In genomic region chr4:138017085-138017637, GRCm38 (mm10) we compare ENCODE assay signal across 11 mouse cellular contexts. TPM values are rescaled to one million over a fixed set of nuclear protein-coding genes. Genes with fewer than 3 reads are reported as not detected.
DNase-seq lines count a peak whose midpoint lies in the region; ATAC-seq lines count a peak whose summit lies in the region.
"Had no signal": no experiment of that assay in that cellular context is flagged by ENCODE, and none has a peak within 500 bp of the region (broad histone marks: within the 10 kb centered on the region; RNA-seq: fewer than 3 reads in every experiment).

No protein-coding gene starts in this region.

- no peak overlapping the region for H3K9ac ChIP-seq in intestine, embryonic 15.5 days
- H3K9ac ChIP-seq in stomach, embryonic 16.5 days (ENCODE audit: low read length), result no peak overlapping the region
- H3K9ac ChIP-seq: liver, embryonic 13.5 days had no signal

- no peaks in the 10 kb centered on the region for H3K27me3 ChIP-seq in intestine, embryonic 15.5 days (replicated peaks)
- H3K27me3 ChIP-seq in stomach, embryonic 16.5 days (ENCODE audit: control insufficient read depth, insufficient read depth, low read length), result no peaks in the 10 kb centered on the region
- H3K27me3 ChIP-seq: liver, embryonic 13.5 days had no signal

- no peak overlapping the region for H3K4me2 ChIP-seq in intestine, embryonic 15.5 days (replicated peaks)
- no peak overlapping the region for H3K4me2 ChIP-seq in stomach, embryonic 16.5 days (ENCODE audit: low read depth, low read length)
- H3K4me2 ChIP-seq: liver, embryonic 13.5 days had no signal

- H3K4me3 ChIP-seq in intestine, embryonic 15.5 days (replicated peaks), result no peak overlapping the region
- no peak overlapping the region for H3K4me3 ChIP-seq in stomach, embryonic 16.5 days (replicated peaks; ENCODE audit: low read length)
- H3K4me3 ChIP-seq: liver, embryonic 13.5 days had no signal

- DNase-seq in frontal cortex, postnatal 25 days (ENCODE audit: low spot score in 2 of 2), result no peak
- peak; percentile 19 to 52 for DNase-seq in lung, postnatal 4 days
- DNase-seq in lung, postnatal 36 days, result no peak
- no peak for DNase-seq in heart, adult 18-20 months
- no peak for DNase-seq in adrenal gland, postnatal 10 days
- DNase-seq: layer of hippocampus, postnatal 36 days; liver, embryonic 13.5 days had no signal

- peak overlapping the region; percentile 6; the same call in 1 of the 2 replicates for H3K27ac ChIP-seq in intestine, embryonic 15.5 days
- 0 out of 2 replicates have a peak overlapping the region, but pooled peaks have one; percentile 11 for H3K27ac ChIP-seq in stomach, embryonic 16.5 days (ENCODE audit: low read length)
- H3K27ac ChIP-seq: liver, embryonic 13.5 days had no signal

- peak; percentile 47; the same call in 1 of the 2 replicates for ATAC-seq in frontal cortex, adult (ENCODE audit: low TSS enrichment)
- ATAC-seq in intestine, embryonic 15.5 days, result no peak
- no peak for ATAC-seq in stomach, embryonic 16.5 days (ENCODE audit: insufficient read depth, low FRiP score)
- ATAC-seq: CD4-positive, CD25-positive, alpha-beta regulatory T cell, adult 4 months had no signal

- H3K4me1 ChIP-seq in intestine, embryonic 15.5 days (replicated peaks), result peaks cover 13% of the 10 kb centered on the region
- no peaks in the 10 kb centered on the region for H3K4me1 ChIP-seq in stomach, embryonic 16.5 days (ENCODE audit: control insufficient read depth, insufficient read depth, low read length)

- H3K9me3 ChIP-seq in intestine, embryonic 15.5 days, result no peaks in the 10 kb centered on the region
- H3K9me3 ChIP-seq in stomach, embryonic 16.5 days (replicated peaks; ENCODE audit: control insufficient read depth, low read length), result no peaks in the 10 kb centered on the region
- H3K9me3 ChIP-seq: liver, embryonic 13.5 days had no signal

- 57% methylated on average over 11 of the region's 11 CpGs for WGBS in intestine, embryonic 15.5 days
- WGBS in stomach, embryonic 16.5 days, result 74% methylated on average over 11 of the region's 11 CpGs

- H3K36me3 ChIP-seq in intestine, embryonic 15.5 days, result peaks cover 19% of the 10 kb centered on the region
- H3K36me3 ChIP-seq in stomach, embryonic 16.5 days (ENCODE audit: control insufficient read depth, insufficient read depth, low read length), result no peaks in the 10 kb centered on the region; the same call in 1 of the 2 replicates

RNA-seq across cellular contexts. Expression of gene Eif4g3, which starts 24.3 kb away (rescaled TPM):
- polyA plus RNA-seq in intestine, embryonic 15.5 days (2015; fragmentation: Nextera tagmentation; extraction: Ambion mirVana), result 24.2 and 25.1 TPM in 2 replicates
- polyA plus RNA-seq in stomach, embryonic 16.5 days (2015; fragmentation: Nextera tagmentation; extraction: Ambion mirVana), result 22.6 and 24.8 TPM in 2 replicates
- 10 to 100 TPM; 38.1 to 45.7 TPM for total RNA-seq in heart, adult 18-20 months (2021)
- total RNA-seq in adrenal gland, postnatal 10 days (2021), result 10 to 100 TPM; 72.1 to 93.7 TPM

Comparison
In these comparisons a context has a peak if more than half of its experiments do, and no peak if none do; other contexts are left out.
1. DNase-seq: peak in lung, postnatal 4 days (2 of 2); none in frontal cortex, postnatal 25 days (0 of 2), lung, postnatal 36 days (single experiment), heart, adult 18-20 months (0 of 2) and adrenal gland, postnatal 10 days (single experiment).